Mouse (Mus musculus) kidney, embryonic 14.5 days (tissue): ENCODE measurements around the gene Zic5. TPM values are rescaled to one million over a fixed set of nuclear protein-coding genes. Genes with fewer than 3 reads are reported as not detected.

Source experiments
- ATAC-seq: fragments of 200-750 bp; cut with Nextera tagmentation; 2 replicates; pipeline ENCODE4 v1.8.0; 2017; ENCODE audit warnings: moderate number of reproducible peaks, mild to moderate bottlenecking, moderate TSS enrichment, moderate library complexity; ENCODE audit not compliant: low FRiP score, low TSS enrichment
- H3K27ac ChIP-seq: fragments of 300-500 bp; sonication (generic); 2 replicates; pipeline ENCODE4 v1.5.1; 2014; ENCODE audit warnings: low read depth, mild to moderate bottlenecking, low read length, moderate library complexity, mixed read lengths
- H3K27me3 ChIP-seq: fragments of 300-500 bp; sonication (generic); 2 replicates; pipeline ENCODE4 v1.6.1; 2014; ENCODE audit warnings: mild to moderate bottlenecking, low read length; ENCODE audit not compliant: control insufficient read depth, insufficient read depth
- H3K36me3 ChIP-seq: fragments of 300-500 bp; sonication (generic); 2 replicates; pipeline ENCODE4 v1.6.1; 2014; ENCODE audit warnings: low read length, mixed read lengths; ENCODE audit not compliant: control insufficient read depth, insufficient read depth
- H3K4me1 ChIP-seq: fragments of 300-500 bp; sonication (generic); 2 replicates; pipeline ENCODE4 v1.6.1; 2014; ENCODE audit warnings: low read length, mixed read lengths; ENCODE audit not compliant: control insufficient read depth, insufficient read depth
- H3K4me2 ChIP-seq: fragments of 300-500 bp; sonication (generic); replicated peaks from 2 replicates; pipeline ENCODE4 v1.6.1; 2014; ENCODE audit warnings: low read depth, mild to moderate bottlenecking, low read length
- H3K4me3 ChIP-seq: fragments of 300-500 bp; sonication (generic); 2 replicates; pipeline ENCODE4 v1.5.1; 2014; ENCODE audit warnings: mild to moderate bottlenecking, low read length
- H3K9ac ChIP-seq: fragments of 300-500 bp; sonication (generic); 2 replicates; pipeline ENCODE4 v1.6.1; 2014; ENCODE audit warnings: low read depth, mild to moderate bottlenecking, low read length, moderate library complexity
- H3K9me3 ChIP-seq: fragments of 300-500 bp; sonication (generic); 2 replicates; pipeline ENCODE4 v1.6.1; 2016; ENCODE audit warnings: low read length; ENCODE audit not compliant: control insufficient read depth
- WGBS: fragments of 180-500 bp; shearing (Covaris S2); extraction: QIAGEN DNeasy Blood & Tissue Kit; methylation state at CpG from one replicate; pipeline ENCODE4 v1.1.7; 2014; 5-methylcytosine and 5-hydroxymethylcytosine counted together
- polyA plus RNA-seq: library from polyadenylated mRNA; unstranded; fragments of >200 nt; fragmentation: Nextera tagmentation; extraction: Ambion mirVana; gene quantifications from 2 replicates; pipeline ENCODE4 v1.2.1, GENCODE M21; 2014

The Zic5 gene
- polyA plus RNA-seq, 1 experiment from 2014 or later: 0.07 TPM

DNA sequence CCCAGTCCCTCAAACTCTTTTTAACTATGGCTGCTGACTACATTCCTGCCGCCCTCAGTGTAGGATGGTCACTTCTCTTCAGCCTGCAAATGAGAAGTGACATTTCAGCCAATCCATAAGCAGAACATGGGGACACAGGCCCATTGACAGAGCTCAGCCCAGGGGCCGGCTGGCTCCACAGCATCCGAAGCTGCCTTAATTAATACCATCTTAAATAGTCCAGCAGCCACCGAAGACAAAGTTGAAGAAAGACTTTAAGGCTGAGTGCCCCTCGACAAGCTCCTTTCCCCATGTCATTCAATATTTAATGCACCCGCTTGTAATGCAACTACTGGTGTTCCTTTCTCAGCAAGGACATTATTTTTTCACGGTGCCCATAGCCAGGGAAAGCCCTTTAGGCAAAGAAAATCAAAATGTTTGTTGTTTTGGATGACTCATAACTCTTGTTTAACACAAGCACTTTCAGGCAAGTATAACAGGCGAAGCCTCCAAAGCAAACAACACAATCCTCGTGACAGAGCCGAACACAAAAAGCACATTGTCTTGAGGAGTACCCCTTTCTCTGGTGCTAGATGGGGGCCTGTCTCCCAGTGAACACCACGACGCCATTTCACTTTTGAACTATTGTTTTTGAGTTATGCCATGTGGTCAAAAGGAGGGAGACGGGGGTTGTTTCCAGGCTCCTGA lies 12.6 kb downstream of the Zic5 start:
- no peak for ATAC-seq
- Histone ChIP-seq H3K9ac (no peak overlapping the region), H3K4me3 (no peak overlapping the region; the same call in 1 of the 2 replicates), H3K9me3 (no peaks in the 10 kb centered on the region), H3K27me3 (peaks cover 83% of the 10 kb centered on the region), H3K27ac (no peak overlapping the region), H3K4me1 (peaks cover 16% of the 10 kb centered on the region; the same call in 1 of the 2 replicates), H3K36me3 (no peaks in the 10 kb centered on the region), H3K4me2 (peak overlapping the region; percentile 35; the same call in 1 of the 2 replicates)
- WGBS: 33% methylated on average over 13 of the region's 13 CpGs

GRCm38 (mm10) chr14:122451551-122452145 lies 13.8 kb downstream of the Zic5 start:
- no peak overlapping the region for H3K9ac ChIP-seq
- peaks cover 82% of the 10 kb centered on the region for H3K27me3 ChIP-seq
- no peak overlapping the region for H3K27ac ChIP-seq
- H3K4me3 ChIP-seq: no peak overlapping the region; the same call in 1 of the 2 replicates
- no peak for ATAC-seq
- no peak overlapping the region for H3K4me2 ChIP-seq
- WGBS: 73% methylated on average over 5 of the region's 5 CpGs
- peaks cover 16% of the 10 kb centered on the region; the same call in 1 of the 2 replicates for H3K4me1 ChIP-seq
- H3K36me3 ChIP-seq: no peaks in the 10 kb centered on the region
- no peaks in the 10 kb centered on the region for H3K9me3 ChIP-seq

GRCm38 (mm10) chr14:122450496-122451382 lies 14.7 kb downstream of the Zic5 start, which contains the start of gene Gm5089:
Gene Gm5089 (minus strand): TSS chr14:122451115.
- no peaks in the 10 kb centered on the region for H3K36me3 ChIP-seq
- peak within 1 kb of the TSS; percentile 59 for H3K4me2 ChIP-seq
- H3K27ac ChIP-seq: no peak within 1 kb of the TSS
- peaks cover 74% of the 10 kb centered on the region for H3K27me3 ChIP-seq
- H3K9ac ChIP-seq: no peak within 1 kb of the TSS
- under 1% methylated on average over 59 of the region's 59 CpGs for WGBS
- ATAC-seq: peak; percentile 36
- no peaks in the 10 kb centered on the region for H3K9me3 ChIP-seq
- peak within 1 kb of the TSS; percentile 41 for H3K4me3 ChIP-seq
- peaks cover 16% of the 10 kb centered on the region; the same call in 1 of the 2 replicates for H3K4me1 ChIP-seq

DNA sequence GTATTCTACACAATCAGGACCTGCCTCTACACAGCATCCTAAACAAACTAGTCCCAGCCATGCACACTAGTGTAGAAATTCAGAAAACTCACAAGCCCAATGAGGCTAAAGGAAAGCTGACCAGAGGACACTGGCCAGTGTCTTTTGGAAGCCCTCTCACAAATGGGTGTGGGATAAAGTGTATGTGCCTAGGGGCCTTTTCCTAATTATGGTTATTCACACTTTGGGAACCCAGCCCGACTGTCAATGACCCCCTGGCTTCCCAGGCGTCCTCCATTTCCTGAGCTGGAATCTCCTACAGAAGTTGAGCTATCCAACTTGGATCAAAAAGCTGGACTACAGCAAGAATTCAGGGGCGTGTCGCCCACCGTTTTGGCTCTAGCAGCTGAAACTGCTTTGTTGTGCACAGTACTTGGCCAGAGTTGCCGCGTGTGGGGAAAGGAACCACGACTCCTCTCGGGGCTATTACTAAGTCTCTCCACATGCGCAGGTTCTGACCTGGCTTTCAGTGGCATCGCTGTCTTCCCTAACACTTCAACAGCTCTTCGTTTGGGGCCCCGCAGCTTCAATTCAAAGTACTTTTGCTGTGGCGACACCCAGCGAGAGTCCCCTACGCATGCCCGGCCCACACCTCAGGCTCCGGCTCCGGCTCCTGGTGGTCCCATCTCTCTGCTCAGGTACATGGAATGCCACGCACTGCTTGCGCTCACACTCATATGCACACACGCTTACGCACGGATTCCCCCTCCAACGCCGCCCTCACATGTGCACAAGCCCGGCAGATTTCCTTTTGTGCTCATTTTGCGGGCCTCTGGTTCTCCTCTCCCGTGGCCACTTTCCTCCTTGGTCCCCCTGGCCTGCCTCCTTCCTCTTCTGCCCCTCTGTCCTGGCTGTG lies 15.6 kb downstream of the Zic5 start:
- Histone ChIP-seq H3K9me3 (no peaks in the 10 kb centered on the region), H3K9ac (no peak overlapping the region), H3K27me3 (peaks cover 65% of the 10 kb centered on the region), H3K27ac (no peak overlapping the region), H3K4me1 (peaks cover 16% of the 10 kb centered on the region; the same call in 1 of the 2 replicates), H3K4me2 (peak overlapping the region; percentile 59), H3K4me3 (peak overlapping the region; percentile 41), H3K36me3 (no peaks in the 10 kb centered on the region)
- peak; percentile 14; the same call in 1 of the 2 replicates for ATAC-seq
- 4% methylated on average over 29 of the region's 29 CpGs for WGBS

- Histone ChIP-seq H3K4me2 (no peak overlapping the region), H3K4me3 (no peak overlapping the region), H3K9me3 (no peaks in the 10 kb centered on the region), H3K27ac (no peak overlapping the region), H3K9ac (no peak overlapping the region), H3K4me1 (no peaks in the 10 kb centered on the region), H3K36me3 (no peaks in the 10 kb centered on the region), H3K27me3 (no peaks in the 10 kb centered on the region)
- WGBS: 61% methylated on average over 10 of the region's 10 CpGs
- ATAC-seq: no peak
Observed at GRCm38 (mm10) chr14:122436850-122437249, 28.6 kb downstream of the Zic5 start.

GRCm38 (mm10) chr14:122434039-122434438 lies 31.4 kb downstream of the Zic5 start:
- Histone ChIP-seq H3K4me2 (no peak overlapping the region), H3K4me3 (no peak overlapping the region), H3K27me3 (no peaks in the 10 kb centered on the region), H3K36me3 (no peaks in the 10 kb centered on the region), H3K9me3 (no peaks in the 10 kb centered on the region), H3K9ac (no peak overlapping the region), H3K4me1 (no peaks in the 10 kb centered on the region), H3K27ac (no peak overlapping the region)
- WGBS: 79% methylated on average over 10 of the region's 10 CpGs
- ATAC-seq: no peak

DNA sequence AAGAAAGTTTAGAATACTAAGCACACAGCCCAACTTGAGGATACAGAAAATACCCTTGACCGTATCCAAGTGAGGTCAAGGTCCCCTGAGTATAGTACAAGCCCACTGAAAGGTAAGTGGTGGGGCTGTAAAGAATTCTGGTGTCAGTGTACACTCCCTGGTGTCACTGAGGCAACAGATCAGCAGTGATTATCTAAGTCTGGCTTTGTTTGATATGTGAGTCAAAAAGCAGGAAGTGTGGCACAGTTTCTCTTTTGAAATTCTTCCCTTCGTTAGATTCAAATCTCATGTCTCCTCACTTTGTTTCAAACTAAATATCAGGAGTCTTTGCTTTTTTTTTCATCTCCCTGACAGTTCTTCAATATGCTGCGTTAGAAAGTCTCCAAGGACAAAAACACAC lies 32.9 kb downstream of the Zic5 start:
- no peak for ATAC-seq
- Histone ChIP-seq H3K4me2 (no peak overlapping the region), H3K27me3 (0 out of 2 replicates have a peak, but pooled peaks cover 3% of the 10 kb centered on the region), H3K4me3 (no peak overlapping the region), H3K9me3 (no peaks in the 10 kb centered on the region), H3K27ac (no peak overlapping the region), H3K9ac (no peak overlapping the region), H3K36me3 (no peaks in the 10 kb centered on the region), H3K4me1 (no peaks in the 10 kb centered on the region)
- 63% methylated on average over 3 of the region's 3 CpGs for WGBS

- 0 out of 2 replicates have a peak, but pooled peaks cover 3% of the 10 kb centered on the region for H3K27me3 ChIP-seq
- no peak overlapping the region for H3K9ac ChIP-seq
- H3K4me2 ChIP-seq: no peak overlapping the region
- no peaks in the 10 kb centered on the region for H3K4me1 ChIP-seq
- 91% methylated on average over 3 of the region's 3 CpGs for WGBS
- H3K4me3 ChIP-seq: no peak overlapping the region
- no peaks in the 10 kb centered on the region for H3K9me3 ChIP-seq
- H3K27ac ChIP-seq: no peak overlapping the region
- no peak for ATAC-seq
- no peaks in the 10 kb centered on the region for H3K36me3 ChIP-seq
Observed at GRCm38 (mm10) chr14:122427654-122428053, 37.8 kb downstream of the Zic5 start.
